Mouse (Mus musculus) stomach, postnatal 0 days (tissue): ENCODE measurements at regions not wholly inside any gene's neighbourhood (a gene's known extent, or its start where the extent isn't known, plus 50 kb on each side); places are given as distances from the start of the nearest gene placed in this dataset.

ENCODE experiments used
- ATAC-seq: fragments of 200-750 bp; cut with Nextera tagmentation; 2 replicates; pipeline ENCODE4 v1.8.0; 2017; ENCODE audit not compliant: low FRiP score, low TSS enrichment
- DNase-seq: peaks from one replicate; pipeline ENCODE4 v3.0.0-alpha.2; 2016; ENCODE audit warnings: low spot score
- H3K27ac ChIP-seq: fragments of 300-500 bp; sonication (generic); replicated peaks from 2 replicates; pipeline ENCODE4 v1.5.1; 2014; ENCODE audit warnings: mild to moderate bottlenecking, control low read depth
- H3K27me3 ChIP-seq: fragments of 300-500 bp; sonication (generic); 2 replicates; pipeline ENCODE4 v1.6.1; 2014; ENCODE audit warnings: low read length; ENCODE audit not compliant: control insufficient read depth, insufficient read depth
- H3K36me3 ChIP-seq: fragments of 300-500 bp; sonication (generic); 2 replicates; pipeline ENCODE4 v1.6.1; 2014; ENCODE audit warnings: low read length, mixed read lengths; ENCODE audit not compliant: control insufficient read depth, insufficient read depth
- H3K4me1 ChIP-seq: fragments of 300-500 bp; sonication (generic); replicated peaks from 2 replicates; pipeline ENCODE4 v1.6.1; 2014; ENCODE audit warnings: antibody characterized with exemption; ENCODE audit not compliant: control insufficient read depth, insufficient read depth
- H3K4me2 ChIP-seq: fragments of 300-500 bp; sonication (generic); replicated peaks from 2 replicates; pipeline ENCODE4 v1.6.1; 2014; ENCODE audit warnings: low read depth, mild to moderate bottlenecking, control low read depth, moderate library complexity
- H3K4me3 ChIP-seq: fragments of 300-500 bp; sonication (generic); 2 replicates; pipeline ENCODE4 v1.5.1; 2014; ENCODE audit warnings: low read depth, low read length, control low read depth
- H3K9ac ChIP-seq: fragments of 300-500 bp; sonication (generic); 2 replicates; pipeline ENCODE4 v1.6.1; 2014; ENCODE audit warnings: mild to moderate bottlenecking, low read length, control low read depth, mixed read lengths
- H3K9me3 ChIP-seq: fragments of 300-500 bp; sonication (generic); 2 replicates; pipeline ENCODE4 v1.6.1; 2016; ENCODE audit warnings: low read length; ENCODE audit not compliant: control insufficient read depth
- CTCF ChIP-seq: IDR thresholded peaks from 2 replicates; pipeline ENCODE4 v1.5.1; 2016; ENCODE audit warnings: antibody characterized with exemption, low read depth, mild to moderate bottlenecking, moderate library complexity
- EP300 ChIP-seq: optimal IDR thresholded peaks from 2 replicates; pipeline ENCODE3; 2016; ENCODE audit warnings: antibody characterized with exemption
- WGBS: fragments of 180-500 bp; shearing (Covaris S2); extraction: QIAGEN DNeasy Blood & Tissue Kit; methylation state at CpG from one replicate; pipeline ENCODE4 v1.1.7; 2014; 5-methylcytosine and 5-hydroxymethylcytosine counted together

- no peak overlapping the region for H3K9ac ChIP-seq
- H3K36me3 ChIP-seq, result no peaks in the 10 kb centered on the region
- no peaks in the 10 kb centered on the region for H3K9me3 ChIP-seq
- no peaks in the 10 kb centered on the region for H3K4me1 ChIP-seq
- TF ChIP-seq CTCF (no peak), EP300 (no peak)
- H3K4me2 ChIP-seq, result no peak overlapping the region
- H3K4me3 ChIP-seq, result no peak overlapping the region
- no peak overlapping the region for H3K27ac ChIP-seq
- H3K27me3 ChIP-seq, result no peaks in the 10 kb centered on the region
- ATAC-seq, result no peak
- no peak for DNase-seq
- WGBS, result 59% methylated on average over 3 of the region's 3 CpGs
Observed at GRCm38 (mm10) chr9:91803372-91803961, 389.3 kb upstream of the Plscr5 start.

DNA sequence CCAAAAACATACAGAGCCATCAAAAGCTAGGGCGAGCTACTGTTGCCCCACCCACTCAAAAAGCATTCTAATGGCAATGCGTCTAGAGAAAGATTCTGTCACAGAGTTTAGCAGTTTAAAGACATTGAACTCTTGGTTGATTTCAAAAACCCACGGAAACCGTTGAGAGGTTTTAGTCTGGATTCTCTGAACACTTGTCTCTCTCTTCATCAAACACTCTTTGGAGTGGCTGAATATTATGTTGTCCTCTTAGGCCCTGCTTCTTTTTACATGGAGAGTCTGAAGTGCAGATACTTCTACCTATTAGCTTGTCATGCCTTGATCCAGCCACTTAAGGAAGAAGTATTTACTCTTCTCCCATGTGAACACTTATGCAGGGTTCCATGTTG lies 393.9 kb upstream of the Plscr5 start:
- no peak for DNase-seq
- ATAC-seq, result no peak
- H3K27ac ChIP-seq, result no peak overlapping the region
- 82% methylated on average over 4 of the region's 4 CpGs for WGBS
- no peak overlapping the region for H3K4me3 ChIP-seq
- TF ChIP-seq CTCF (no peak), EP300 (no peak)
- H3K9ac ChIP-seq, result no peak overlapping the region
- H3K4me1 ChIP-seq, result no peaks in the 10 kb centered on the region
- no peaks in the 10 kb centered on the region for H3K27me3 ChIP-seq
- H3K4me2 ChIP-seq, result no peak overlapping the region
- H3K9me3 ChIP-seq, result no peaks in the 10 kb centered on the region
- H3K36me3 ChIP-seq, result no peaks in the 10 kb centered on the region

- no peak overlapping the region for H3K4me3 ChIP-seq
- DNase-seq (no peak), ATAC-seq (no peak)
- no peak overlapping the region for H3K27ac ChIP-seq
- H3K4me1 ChIP-seq, result no peaks in the 10 kb centered on the region
- no peak overlapping the region for H3K9ac ChIP-seq
- H3K36me3 ChIP-seq, result no peaks in the 10 kb centered on the region
- 82% methylated on average over 10 of the region's 10 CpGs for WGBS
- TF ChIP-seq CTCF, result no peak
- TF ChIP-seq EP300, result no peak
- no peaks in the 10 kb centered on the region for H3K9me3 ChIP-seq
- no peak overlapping the region for H3K4me2 ChIP-seq
- no peaks in the 10 kb centered on the region for H3K27me3 ChIP-seq
Observed at GRCm38 (mm10) chr9:91798171-91798836, 394.4 kb upstream of the Plscr5 start.

GRCm38 (mm10) chr9:91796976-91797375 lies 395.8 kb upstream of the Plscr5 start:
- Histone ChIP-seq H3K36me3 (no peaks in the 10 kb centered on the region), H3K4me2 (no peak overlapping the region), H3K4me3 (no peak overlapping the region), H3K4me1 (no peaks in the 10 kb centered on the region), H3K27ac (no peak overlapping the region), H3K9me3 (no peaks in the 10 kb centered on the region), H3K27me3 (no peaks in the 10 kb centered on the region), H3K9ac (no peak overlapping the region)
- no peak for DNase-seq
- ATAC-seq, result no peak
- 81% methylated on average over 4 of the region's 4 CpGs for WGBS
- TF ChIP-seq EP300 (no peak), CTCF (no peak)

DNA sequence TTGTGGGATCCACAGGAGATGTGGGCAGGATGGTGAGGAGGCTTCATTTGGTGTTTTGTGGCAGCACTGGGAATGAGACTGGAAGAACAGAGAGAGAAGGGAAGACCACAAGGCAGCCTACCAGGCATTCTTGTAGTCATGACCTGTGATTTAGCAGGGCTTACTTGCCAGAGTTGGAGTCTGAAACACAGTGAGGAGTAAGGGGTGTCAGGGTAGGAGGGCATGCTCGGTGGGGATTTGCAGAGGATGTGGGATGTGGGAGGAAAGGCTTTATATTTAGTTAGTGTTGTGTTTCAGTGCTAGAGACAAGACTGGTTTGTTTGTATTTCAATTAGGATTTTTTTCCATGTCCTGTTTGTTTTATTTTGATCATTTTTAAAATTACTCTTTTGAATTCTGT lies 387.3 kb upstream of the Zic1 start:
- Histone ChIP-seq H3K9me3 (no peaks in the 10 kb centered on the region), H3K36me3 (no peaks in the 10 kb centered on the region), H3K27me3 (no peaks in the 10 kb centered on the region), H3K9ac (no peak overlapping the region), H3K4me3 (no peak overlapping the region), H3K4me1 (no peaks in the 10 kb centered on the region), H3K27ac (no peak overlapping the region), H3K4me2 (no peak overlapping the region)
- WGBS, result 48% methylated on average over 1 of the region's 1 CpGs
- TF ChIP-seq EP300 (no peak), CTCF (no peak)
- ATAC-seq, result no peak
- DNase-seq, result no peak

- Histone ChIP-seq H3K4me3 (no peak overlapping the region), H3K27me3 (no peaks in the 10 kb centered on the region), H3K36me3 (no peaks in the 10 kb centered on the region), H3K9me3 (no peaks in the 10 kb centered on the region), H3K27ac (no peak overlapping the region), H3K4me1 (no peaks in the 10 kb centered on the region), H3K9ac (no peak overlapping the region), H3K4me2 (no peak overlapping the region)
- no peak for DNase-seq
- 65% methylated on average over 5 of the region's 5 CpGs for WGBS
- ATAC-seq, result no peak
- no peak for TF ChIP-seq CTCF
- no peak for TF ChIP-seq EP300
Observed at GRCm38 (mm10) chr9:91711106-91711505, 345.5 kb upstream of the Zic1 start.
